Comparison of ENCODE assay signal across 8 mouse cellular contexts in genomic region chr4:59625676-59625997, GRCm38 (mm10). TPM values are rescaled to one million over a fixed set of nuclear protein-coding genes. Genes with fewer than 3 reads are reported as not detected.
DNase-seq lines count a peak whose midpoint lies in the region; ATAC-seq and TF ChIP-seq lines count a peak whose summit lies in the region.

No protein-coding gene starts in this region.

- peak overlapping the region; percentile 74 for H3K4me2 ChIP-seq in kidney, embryonic 14.5 days (replicated peaks; ENCODE audit: low read depth, low read length)
- H3K4me2 ChIP-seq in hindbrain, embryonic 13.5 days = peak overlapping the region; percentile 72
- peak overlapping the region; percentile 69 for H3K4me2 ChIP-seq in midbrain, embryonic 14.5 days (ENCODE audit: low read length)

- H3K36me3 ChIP-seq in kidney, embryonic 14.5 days (ENCODE audit: control insufficient read depth, insufficient read depth, low read length) = no peaks in the 10 kb centered on the region
- 0 out of 2 replicates have a peak, but pooled peaks cover 2% of the 10 kb centered on the region for H3K36me3 ChIP-seq in hindbrain, embryonic 13.5 days
- no peaks in the 10 kb centered on the region for H3K36me3 ChIP-seq in midbrain, embryonic 14.5 days (ENCODE audit: control insufficient read depth, insufficient read depth, low read length)

- intact Hi-C loops in left cerebral cortex, postnatal 25 days (cut with DNase I) = loop anchor here (5.0 to 10.0 kb wide), 3 partner anchors 142 to 239 kb away; no protein-coding TSS in a partner anchor

- peaks cover 13% of the 10 kb centered on the region; the same call in 1 of the 2 replicates for H3K4me1 ChIP-seq in kidney, embryonic 14.5 days (ENCODE audit: control insufficient read depth, insufficient read depth, low read length)
- no peaks in the 10 kb centered on the region for H3K4me1 ChIP-seq in bone marrow macrophage, adult 2 months (ENCODE audit: control insufficient read depth, insufficient read depth, low read length)
- H3K4me1 ChIP-seq in hindbrain, embryonic 13.5 days (replicated peaks) = peaks cover 33% of the 10 kb centered on the region
- peaks cover 26% of the 10 kb centered on the region for H3K4me1 ChIP-seq in midbrain, embryonic 14.5 days (ENCODE audit: control insufficient read depth, insufficient read depth, low read length)

- peak overlapping the region; percentile 85 for H3K9ac ChIP-seq in kidney, embryonic 14.5 days (ENCODE audit: low read depth, low read length)
- peak overlapping the region; percentile 94 for H3K9ac ChIP-seq in hindbrain, embryonic 13.5 days
- H3K9ac ChIP-seq in midbrain, embryonic 14.5 days (replicated peaks; ENCODE audit: low read length) = peak overlapping the region; percentile 92

- H3K4me3 ChIP-seq in kidney, embryonic 14.5 days (ENCODE audit: low read length) = peak overlapping the region; percentile 85
- peak overlapping the region; percentile 98 for H3K4me3 ChIP-seq in bone marrow macrophage, adult 2 months (ENCODE audit: insufficient read depth, low read length)
- H3K4me3 ChIP-seq in hindbrain, embryonic 13.5 days = peak overlapping the region; percentile 89
- peak overlapping the region; percentile 97 for H3K4me3 ChIP-seq in midbrain, embryonic 14.5 days (replicated peaks; ENCODE audit: low read depth, low read length)

- H3K27ac ChIP-seq in kidney, embryonic 14.5 days (ENCODE audit: low read depth, low read length) = peak overlapping the region; percentile 67
- H3K27ac ChIP-seq in bone marrow macrophage, adult 2 months (ENCODE audit: insufficient read depth, low read depth, low read length) = peak overlapping the region; percentile 11; the same call in 1 of the 2 replicates
- H3K27ac ChIP-seq in hindbrain, embryonic 13.5 days = peak overlapping the region; percentile 97
- H3K27ac ChIP-seq in midbrain, embryonic 14.5 days (replicated peaks; ENCODE audit: low read depth, low read length) = peak overlapping the region; percentile 93

- TF ChIP-seq CTCF in bone marrow macrophage, adult 2 months (IDR thresholded peaks at IDR 0.05; ENCODE audit: low read depth, low read length) = no peak

- peak; percentile 72; the same call in 1 of the 2 replicates for ATAC-seq in kidney, embryonic 14.5 days (ENCODE audit: low FRiP score, low TSS enrichment)
- ATAC-seq in hindbrain, embryonic 13.5 days (ENCODE audit: low FRiP score) = no peak
- no peak for ATAC-seq in midbrain, embryonic 14.5 days (ENCODE audit: low FRiP score, low TSS enrichment)

- TF ChIP-seq POLR2A in bone marrow macrophage, adult 2 months (IDR thresholded peaks at IDR 0.05; ENCODE audit: borderline replicate concordance, low read depth, low read length) = no peak

- WGBS in kidney, embryonic 14.5 days = 2% methylated on average over 18 of the region's 18 CpGs
- 2% methylated on average over 18 of the region's 18 CpGs for WGBS in hindbrain, embryonic 13.5 days
- WGBS in midbrain, embryonic 14.5 days = 2% methylated on average over 18 of the region's 18 CpGs

- DNase-seq in kidney, adult 18-20 months = no peak
- no peak for DNase-seq in midbrain, embryonic 14.5 days
- DNase-seq in natural killer cell, adult 2 months (ENCODE audit: low spot score in 2 of 2) = no peak
- no peak for DNase-seq in left cerebral cortex, postnatal 25 days (ENCODE audit: low spot score in 2 of 2)
- no peak for DNase-seq in thymus, postnatal 0 days (ENCODE audit: low spot score)

- no peaks in the 10 kb centered on the region for H3K9me3 ChIP-seq in kidney, embryonic 14.5 days (ENCODE audit: control insufficient read depth, low read length)
- no peaks in the 10 kb centered on the region for H3K9me3 ChIP-seq in hindbrain, embryonic 13.5 days
- H3K9me3 ChIP-seq in midbrain, embryonic 14.5 days (ENCODE audit: control insufficient read depth, low read length) = no peaks in the 10 kb centered on the region

- no peaks in the 10 kb centered on the region for H3K27me3 ChIP-seq in kidney, embryonic 14.5 days (ENCODE audit: control insufficient read depth, insufficient read depth, low read length)
- H3K27me3 ChIP-seq in hindbrain, embryonic 13.5 days = no peaks in the 10 kb centered on the region
- no peaks in the 10 kb centered on the region for H3K27me3 ChIP-seq in midbrain, embryonic 14.5 days (ENCODE audit: control insufficient read depth, insufficient read depth, low read length)

RNA-seq across cellular contexts. Expression of gene E130308A19Rik, which starts 0.4 kb away (rescaled TPM):
- polyA plus RNA-seq in kidney, embryonic 14.5 days (2014; fragmentation: Nextera tagmentation; extraction: Ambion mirVana) = 29.7 and 47.3 TPM in 2 replicates
- polyA plus RNA-seq in bone marrow macrophage, adult 2 months (2012; ENCODE audit: insufficient read depth, insufficient read length, missing spikeins) = 2.2 and 3.9 TPM in 2 replicates
- polyA plus RNA-seq in hindbrain, embryonic 13.5 days (2015; fragmentation: Nextera tagmentation; extraction: Ambion mirVana) = 61.9 and 65.4 TPM in 2 replicates
- 50.9 and 62.2 TPM in 2 replicates for polyA plus RNA-seq in midbrain, embryonic 14.5 days (2014; fragmentation: Nextera tagmentation; extraction: Ambion mirVana)
- total RNA-seq in left cerebral cortex, postnatal 25 days (2021) = 10 to 100 TPM; 10.9 to 13.1 TPM
- polyA plus RNA-seq in thymus, postnatal 0 days (2015; fragmentation: Nextera tagmentation; extraction: Ambion mirVana) = 12.0 and 13.7 TPM in 2 replicates

RNA-seq across cellular contexts. Expression of gene Hsdl2, which starts 44.3 kb away (rescaled TPM):
- 20.5 and 21.4 TPM in 2 replicates for polyA plus RNA-seq in kidney, embryonic 14.5 days (2014; fragmentation: Nextera tagmentation; extraction: Ambion mirVana)
- 17.1 and 24.6 TPM in 2 replicates for polyA plus RNA-seq in bone marrow macrophage, adult 2 months (2012; ENCODE audit: insufficient read depth, insufficient read length, missing spikeins)
- polyA plus RNA-seq in hindbrain, embryonic 13.5 days (2015; fragmentation: Nextera tagmentation; extraction: Ambion mirVana) = 41.4 and 46.8 TPM in 2 replicates
- polyA plus RNA-seq in midbrain, embryonic 14.5 days (2014; fragmentation: Nextera tagmentation; extraction: Ambion mirVana) = 30.5 and 31.7 TPM in 2 replicates
- total RNA-seq in left cerebral cortex, postnatal 25 days (2021) = 10 to 100 TPM; 24.9 to 25.8 TPM
- polyA plus RNA-seq in thymus, postnatal 0 days (2015; fragmentation: Nextera tagmentation; extraction: Ambion mirVana) = 58.4 and 60.0 TPM in 2 replicates

Comparison
In these comparisons a context has a peak if more than half of its experiments do, and no peak if none do; other contexts are left out.
1. H3K27ac ChIP-seq: peak in every context shown above with its lines; median percentile 97 in hindbrain, embryonic 13.5 days; 93 in midbrain, embryonic 14.5 days; 67 in kidney, embryonic 14.5 days; 11 in bone marrow macrophage, adult 2 months.